Mouse (Mus musculus) heart, adult 2 months (tissue): Measurements from ENCODE around the gene Maml2. TPM values are rescaled to one million over a fixed set of nuclear protein-coding genes. Genes with fewer than 3 reads are reported as not detected.
A peak's percentile ranks its signal among the peaks of the same experiment; 100 is the strongest.

Experiments used
- DNase-seq, 2 experiments: peaks; one replicate each; pipeline ENCODE4 v3.0.0; 2021
- H3K27ac ChIP-seq: fragments of 200-600 bp; 2 replicates; pipeline ENCODE4 v1.8.1; 2022
- H3K27me3 ChIP-seq: fragments of 200-500 bp; 2 replicates; pipeline ENCODE4 v1.6.1; 2012; ENCODE audit warnings: mild to moderate bottlenecking, low read length, inconsistent platforms, mixed read lengths; ENCODE audit not compliant: control insufficient read depth, insufficient read depth
- H3K36me3 ChIP-seq: fragments of 200-500 bp; 2 replicates; pipeline ENCODE4 v1.6.1; 2012; ENCODE audit warnings: low read length, inconsistent platforms; ENCODE audit not compliant: control insufficient read depth, insufficient read depth
- H3K4me1 ChIP-seq: fragments of 200-500 bp; 2 replicates; pipeline ENCODE4 v1.6.1; 2011; ENCODE audit warnings: low read length; ENCODE audit not compliant: control insufficient read depth, insufficient read depth
- H3K4me3 ChIP-seq: fragments of 200-600 bp; 2 replicates; pipeline ENCODE4 v1.8.1; 2022
- H3K79me2 ChIP-seq: fragments of 200-500 bp; replicated peaks from 2 replicates; pipeline ENCODE4 v1.6.1; 2012; ENCODE audit warnings: mild to moderate bottlenecking, inconsistent platforms, low read length, moderate library complexity, mixed read lengths; ENCODE audit not compliant: control insufficient read depth, insufficient read depth
- H3K9ac ChIP-seq: fragments of 200-500 bp; 2 replicates; pipeline ENCODE4 v1.6.1; 2012; ENCODE audit warnings: low read depth, mild to moderate bottlenecking, control low read depth, inconsistent platforms, low read length, mixed read lengths
- CTCF ChIP-seq: fragments of 200-600 bp; IDR thresholded peaks from 2 replicates; pipeline ENCODE4 v1.8.1; 2022; ENCODE audit warnings: antibody characterized with exemption, mild to moderate bottlenecking, moderate library complexity
- EP300 ChIP-seq: fragments of 200-500 bp; IDR thresholded peaks from 2 replicates; pipeline ENCODE4 v1.6.1; 2011; ENCODE audit warnings: low read depth, low read length, control low read depth; ENCODE audit not compliant: insufficient read depth
- POLR2A ChIP-seq: fragments of 200-500 bp; IDR thresholded peaks from 2 replicates; pipeline ENCODE4 v1.6.1; 2011; ENCODE audit warnings: mild to moderate bottlenecking, low read depth, low read length, control low read depth; ENCODE audit not compliant: insufficient read depth
- WGBS: fragments of 180-500 bp; shearing (Covaris S2); methylation state at CpG from one replicate; pipeline ENCODE4 v1.1.7; 2018; 5-methylcytosine and 5-hydroxymethylcytosine counted together
- intact Hi-C: fragments of 180-260 bp; cut with DNase I; formaldehyde crosslinking; loops from one replicate; pipeline ENCODE4 v1.15.1; 2025
- long read RNA-seq: library from polyadenylated mRNA; stranded (forward); transcript quantifications from one replicate; pipeline ENCODE4 v2.0.0, GENCODE M21; 2021
- polyA plus RNA-seq: library from polyadenylated mRNA; depleted of rRNA; stranded (reverse); fragments of >200 nt; gene quantifications from 2 replicates; pipeline ENCODE4 v1.2.3, GENCODE M21; 2012; rRNA removed
- total RNA-seq, 2 experiments: library from RNA; stranded (reverse); gene quantifications; 2 replicates each; pipeline ENCODE4 v1.2.3; 2021

Maml2 gene
- 1 to 10 TPM; 5.7 to 6.5 TPM for total RNA-seq
- polyA plus RNA-seq, result 4.8 and 6.2 TPM in 2 replicates
- long read RNA-seq, partial matches to known transcripts, result 0 of 1 reads
- long read RNA-seq, other reads (novel, unspliced or antisense), result 0 of 1 reads

DNA sequence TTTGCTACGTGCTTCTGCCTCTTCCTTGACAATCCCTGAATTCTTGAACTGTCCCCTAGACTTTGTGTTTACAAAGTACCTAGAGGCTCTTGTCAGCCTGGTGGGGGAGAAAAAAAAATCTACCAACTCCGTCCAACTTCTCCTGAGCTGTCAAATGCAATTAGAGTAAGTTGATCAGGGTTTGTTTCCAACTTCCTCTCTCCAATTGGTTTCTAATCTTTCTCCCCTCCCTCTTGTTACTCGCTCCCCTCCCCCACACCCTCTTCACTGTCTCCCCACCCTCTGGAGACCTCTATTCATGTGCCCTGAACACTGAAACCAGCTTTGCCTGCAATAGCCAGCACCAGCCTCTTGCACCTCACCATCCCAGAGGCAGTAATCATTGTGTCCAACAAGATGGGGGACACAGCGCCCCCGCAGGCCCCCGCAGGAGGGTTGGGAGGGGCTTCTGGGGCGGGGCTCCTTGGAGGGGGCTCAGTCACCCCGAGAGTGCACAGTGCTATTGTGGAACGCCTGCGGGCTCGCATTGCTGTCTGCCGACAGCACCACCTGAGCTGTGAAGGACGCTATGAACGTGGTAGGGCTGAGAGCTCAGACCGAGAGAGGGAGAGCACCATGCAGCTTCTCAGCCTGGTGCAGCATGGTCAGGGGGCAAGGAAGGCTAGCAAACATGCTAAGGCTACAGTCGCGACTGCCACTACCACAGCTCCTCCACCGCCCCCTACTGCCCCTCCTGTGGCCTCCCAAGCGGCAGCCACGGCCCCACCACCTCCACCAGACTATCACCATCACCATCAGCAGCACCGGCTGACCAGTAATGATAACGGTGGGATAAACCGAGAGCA lies at the start of gene Maml2:
Maml2 (plus strand) TSS at position 290 of the 845 bp plus-strand sequence.
- peaks cover 18% of the 10 kb centered on the region for H3K4me1 ChIP-seq
- 2% methylated on average over 23 of the region's 23 CpGs for WGBS

DNA sequence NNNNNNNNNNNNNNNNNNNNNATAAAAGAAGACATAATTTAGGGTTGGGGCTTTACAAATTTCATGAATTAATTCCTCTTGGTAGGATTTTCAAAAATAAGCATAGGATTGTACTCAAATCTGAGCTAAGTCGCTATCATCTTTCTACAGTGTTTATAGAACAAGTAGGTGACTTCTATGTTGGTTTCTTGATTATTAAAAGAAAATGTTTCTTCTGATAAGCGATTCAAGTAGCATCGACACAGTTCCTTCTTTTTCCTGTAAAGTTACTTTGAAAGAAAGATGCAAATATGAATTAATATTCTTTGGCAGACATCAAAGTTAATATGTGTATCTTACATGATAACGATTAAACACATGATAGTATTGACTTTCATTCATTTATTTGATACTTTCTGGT lies 49.7 kb upstream of the Maml2 start:
- no peak for DNase-seq
- no peak overlapping the region for H3K9ac ChIP-seq
- no peak overlapping the region for H3K27ac ChIP-seq
- intact Hi-C loops, result loop anchor here (5.0 kb wide), 1 partner anchor 324 kb away; no protein-coding TSS in a partner anchor
- WGBS, result 90% methylated on average over 4 of the region's 4 CpGs
- H3K36me3 ChIP-seq, result peaks cover 14% of the 10 kb centered on the region
- H3K27me3 ChIP-seq, result no peaks in the 10 kb centered on the region
- no peak overlapping the region for H3K4me3 ChIP-seq
- peaks cover 4% of the 10 kb centered on the region for H3K4me1 ChIP-seq
- TF ChIP-seq POLR2A (no peak), CTCF (no peak), EP300 (no peak)
- H3K79me2 ChIP-seq, result no peaks in the 10 kb centered on the region

More for the DNA sequence above, at the start of gene Maml2:
- intact Hi-C loops, result loop anchor here (2.0 to 5.0 kb wide), 7 partner anchors 53 to 529 kb away; partner anchors contain the start of genes Cep57, Fam76b and Jrkl
- peak; percentile 81 to 84 for DNase-seq
- Histone ChIP-seq H3K9ac (peak within 1 kb of the TSS; percentile 78), H3K27ac (peak within 1 kb of the TSS; percentile 87), H3K36me3 (peaks cover 9% of the 10 kb centered on the region), H3K4me3 (peak within 1 kb of the TSS; percentile 77), H3K79me2 (no peaks in the 10 kb centered on the region), H3K27me3 (no peaks in the 10 kb centered on the region)
- TF ChIP-seq POLR2A (peak; percentile 66), EP300 (no peak), CTCF (peak; percentile 53)

DNA sequence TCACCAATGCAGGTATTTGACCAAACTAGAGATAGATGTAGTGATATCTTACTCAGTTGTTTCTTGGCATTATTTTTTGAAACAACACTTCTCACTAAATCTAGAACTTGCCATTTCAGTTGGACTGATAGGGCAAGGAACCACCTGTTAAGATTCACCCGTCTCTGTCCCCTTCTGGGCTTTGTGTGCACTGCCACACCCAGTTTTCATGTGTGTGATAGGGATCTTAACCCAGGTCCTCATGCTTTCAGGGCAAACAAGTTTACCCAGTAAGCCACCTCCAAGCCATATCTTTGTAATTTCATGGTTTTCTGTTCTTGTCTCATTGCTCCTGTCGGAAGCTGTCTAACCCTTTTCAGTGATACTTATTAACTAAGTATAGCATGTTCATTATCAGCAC lies 46.5 kb upstream of the Maml2 start:
- Histone ChIP-seq H3K27me3 (no peaks in the 10 kb centered on the region), H3K27ac (no peak overlapping the region), H3K4me3 (no peak overlapping the region), H3K4me1 (peaks cover 3% of the 10 kb centered on the region; the same call in 1 of the 2 replicates), H3K79me2 (no peaks in the 10 kb centered on the region), H3K36me3 (peaks cover 3% of the 10 kb centered on the region), H3K9ac (no peak overlapping the region)
- intact Hi-C loops, result no loop called here
- TF ChIP-seq POLR2A, result no peak
- no peak for TF ChIP-seq EP300
- TF ChIP-seq CTCF, result no peak
- no peak for DNase-seq
- 88% methylated on average over 2 of the region's 2 CpGs for WGBS

DNA sequence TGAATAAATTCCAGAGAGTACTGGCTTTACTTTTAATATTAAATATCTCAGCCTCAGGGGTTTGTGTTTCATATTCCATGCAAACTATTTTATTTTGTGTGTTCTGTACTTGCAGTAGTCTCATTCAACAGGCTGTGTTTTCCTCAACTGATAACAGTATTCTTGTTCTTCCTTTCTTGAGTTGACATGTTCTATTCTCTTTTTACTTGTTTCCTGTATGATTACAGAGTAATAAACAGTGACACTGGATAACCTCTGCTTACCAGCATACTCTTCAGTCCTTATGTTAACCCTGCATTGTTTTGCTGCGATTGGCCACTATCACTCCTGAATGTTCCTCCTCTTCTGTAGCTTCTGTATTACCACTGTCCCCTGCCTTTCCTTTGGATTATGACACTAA lies 41.0 kb upstream of the Maml2 start:
- H3K9ac ChIP-seq, result no peak overlapping the region
- H3K36me3 ChIP-seq, result no peaks in the 10 kb centered on the region; the same call in 1 of the 2 replicates
- no peaks in the 10 kb centered on the region for H3K27me3 ChIP-seq
- TF ChIP-seq EP300, result no peak
- TF ChIP-seq POLR2A, result no peak
- no peak for TF ChIP-seq CTCF
- H3K4me3 ChIP-seq, result no peak overlapping the region
- H3K4me1 ChIP-seq, result no peaks in the 10 kb centered on the region
- intact Hi-C loops, result no loop called here
- no peak overlapping the region for H3K27ac ChIP-seq
- DNase-seq, result no peak
- WGBS, result 67% methylated on average over 1 of the region's 1 CpGs
- no peaks in the 10 kb centered on the region for H3K79me2 ChIP-seq

DNA sequence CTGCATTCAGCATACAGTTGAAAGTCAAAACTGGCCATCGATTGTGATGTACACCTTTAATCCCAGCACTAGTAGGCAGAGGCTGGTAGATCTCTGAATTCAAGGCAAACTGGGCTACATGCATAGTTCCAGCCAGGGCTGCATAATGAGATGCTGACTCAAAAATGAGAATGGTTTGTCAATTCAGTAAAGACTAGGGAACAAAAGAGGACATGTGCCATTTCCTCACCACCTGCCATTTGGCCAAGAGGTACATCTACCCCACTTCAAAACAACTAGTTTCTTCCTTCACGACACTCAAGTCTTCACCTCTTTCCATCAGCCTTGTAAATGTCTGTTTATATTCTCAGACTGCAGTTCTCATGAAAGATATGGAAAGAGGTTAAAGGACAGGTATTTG lies 39.6 kb upstream of the Maml2 start:
- H3K4me3 ChIP-seq, result no peak overlapping the region
- H3K27me3 ChIP-seq, result no peaks in the 10 kb centered on the region
- no peak overlapping the region for H3K27ac ChIP-seq
- H3K4me1 ChIP-seq, result no peaks in the 10 kb centered on the region
- H3K36me3 ChIP-seq, result no peaks in the 10 kb centered on the region
- TF ChIP-seq POLR2A, result no peak
- TF ChIP-seq CTCF, result no peak
- TF ChIP-seq EP300, result no peak
- no peak overlapping the region for H3K9ac ChIP-seq
- DNase-seq, result no peak
- intact Hi-C loops, result no loop called here
- H3K79me2 ChIP-seq, result no peaks in the 10 kb centered on the region
- 94% methylated on average over 2 of the region's 2 CpGs for WGBS

DNA sequence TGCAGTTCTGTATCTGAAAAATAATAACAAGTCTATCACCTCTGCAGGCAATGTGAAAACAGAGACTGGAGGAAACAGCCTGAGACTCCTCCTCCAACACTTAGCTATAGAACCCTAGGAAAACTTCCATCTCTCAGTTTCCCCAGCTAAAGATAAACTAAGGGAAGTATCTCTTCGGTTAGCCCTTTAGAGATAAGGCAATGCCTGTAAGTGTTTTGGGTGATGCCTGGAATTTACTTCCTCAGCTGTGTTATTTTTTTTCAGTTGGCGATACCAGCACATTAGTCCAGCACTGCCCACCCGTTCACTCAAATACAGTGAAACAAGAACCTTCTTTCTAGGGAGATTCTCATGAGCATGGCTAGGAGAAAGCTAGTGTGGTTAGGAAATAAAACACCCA lies 36.8 kb upstream of the Maml2 start:
- intact Hi-C loops, result no loop called here
- Histone ChIP-seq H3K79me2 (no peaks in the 10 kb centered on the region), H3K36me3 (no peaks in the 10 kb centered on the region), H3K27me3 (no peaks in the 10 kb centered on the region), H3K4me3 (no peak overlapping the region), H3K27ac (no peak overlapping the region), H3K4me1 (no peaks in the 10 kb centered on the region), H3K9ac (no peak overlapping the region)
- no peak for TF ChIP-seq EP300
- no peak for TF ChIP-seq POLR2A
- no peak for TF ChIP-seq CTCF
- 48% methylated on average over 3 of the region's 3 CpGs for WGBS
- DNase-seq, result no peak
